12 mouse cellular contexts compared by ENCODE assay signal in genomic region chr6:145592531-145592998, GRCm38 (mm10). TPM values are rescaled to one million over a fixed set of nuclear protein-coding genes. Genes with fewer than 3 reads are reported as not detected.
DNase-seq lines count a peak whose midpoint lies in the region; ATAC-seq lines count a peak whose summit lies in the region.
"Had no signal": no experiment of that assay in that cellular context is flagged by ENCODE, and none has a peak within 500 bp of the region (broad histone marks: within the 10 kb centered on the region; RNA-seq: fewer than 3 reads in every experiment).

No protein-coding gene starts in this region.

- no peak overlapping the region for H3K4me3 ChIP-seq in heart, embryonic 10.5 days
- no peak overlapping the region for H3K4me3 ChIP-seq in limb, embryonic 12.5 days (replicated peaks)
- no peak overlapping the region for H3K4me3 ChIP-seq in stomach, embryonic 15.5 days (replicated peaks)
- H3K4me3 ChIP-seq: layer of hippocampus, adult 2 months had no signal

- no peaks in the 10 kb centered on the region for H3K27me3 ChIP-seq in heart, embryonic 10.5 days (ENCODE audit: insufficient read depth, poor library complexity, severe bottlenecking)
- H3K27me3 ChIP-seq in limb, embryonic 12.5 days = peaks cover 4% of the 10 kb centered on the region; the same call in 1 of the 2 replicates
- no peaks in the 10 kb centered on the region for H3K27me3 ChIP-seq in stomach, embryonic 15.5 days (replicated peaks)

- H3K36me3 ChIP-seq in heart, embryonic 10.5 days = no peaks in the 10 kb centered on the region
- no peaks in the 10 kb centered on the region for H3K36me3 ChIP-seq in limb, embryonic 12.5 days
- no peaks in the 10 kb centered on the region for H3K36me3 ChIP-seq in stomach, embryonic 15.5 days

- WGBS in heart, embryonic 10.5 days = 65% methylated on average over 8 of the region's 8 CpGs
- 37% methylated on average over 8 of the region's 8 CpGs for WGBS in limb, embryonic 12.5 days
- WGBS in stomach, embryonic 15.5 days = 35% methylated on average over 8 of the region's 8 CpGs

- ATAC-seq in limb, embryonic 12.5 days (ENCODE audit: insufficient number of reproducible peaks, insufficient read depth, low FRiP score, low TSS enrichment, low read depth) = no peak
- peak; percentile 37; the same call in 1 of the 2 replicates for ATAC-seq in stomach, embryonic 15.5 days (ENCODE audit: insufficient read depth, low FRiP score, low read depth)

- no peaks in the 10 kb centered on the region for H3K9me3 ChIP-seq in heart, embryonic 10.5 days
- no peaks in the 10 kb centered on the region for H3K9me3 ChIP-seq in limb, embryonic 12.5 days
- no peaks in the 10 kb centered on the region for H3K9me3 ChIP-seq in stomach, embryonic 15.5 days

- DNase-seq in heart, embryonic 10.5 days (ENCODE audit: low spot score) = no peak
- no peak for DNase-seq in heart, postnatal 4 days
- peak; percentile 42 for DNase-seq in lung, postnatal 10 days
- DNase-seq in lung, postnatal 4 days = no peak
- DNase-seq in yolk sac, embryonic 10.5 days (ENCODE audit: low spot score) = no peak
- DNase-seq in ovary, postnatal 14 days (ENCODE audit: low spot score) = no peak

- H3K4me2 ChIP-seq in limb, embryonic 12.5 days = no peak overlapping the region
- H3K4me2 ChIP-seq in stomach, embryonic 15.5 days = no peak overlapping the region
- H3K4me2 ChIP-seq: liver, embryonic 11.5 days had no signal

- 0 out of 2 replicates have a peak overlapping the region, but pooled peaks have one; percentile 32 for H3K27ac ChIP-seq in heart, embryonic 10.5 days
- peak overlapping the region; percentile 59; the same call in 1 of the 2 replicates for H3K27ac ChIP-seq in limb, embryonic 12.5 days
- H3K27ac ChIP-seq in stomach, embryonic 15.5 days = peak overlapping the region; percentile 80
- H3K27ac ChIP-seq: layer of hippocampus, adult 2 months had no signal

- H3K4me1 ChIP-seq in heart, embryonic 10.5 days = peaks cover 28% of the 10 kb centered on the region
- peaks cover 35% of the 10 kb centered on the region for H3K4me1 ChIP-seq in limb, embryonic 12.5 days (replicated peaks)
- peaks cover 29% of the 10 kb centered on the region for H3K4me1 ChIP-seq in stomach, embryonic 15.5 days

- no peak overlapping the region for H3K9ac ChIP-seq in limb, embryonic 12.5 days (replicated peaks)
- H3K9ac ChIP-seq in stomach, embryonic 15.5 days = no peak overlapping the region

RNA-seq across cellular contexts. Expression of gene Lmntd1, which starts 21.6 kb away (rescaled TPM):
- 2.3 and 3.6 TPM in 2 replicates for polyA plus RNA-seq in heart, embryonic 10.5 days (2016; fragmentation: Nextera tagmentation; extraction: Ambion mirVana)
- 1 to 10 TPM; 2.8 to 3.1 TPM for total RNA-seq in heart, postnatal 4 days (2021)
- polyA plus RNA-seq in limb, embryonic 12.5 days (2016; fragmentation: Nextera tagmentation; extraction: Ambion mirVana) = 0.17 and 0.18 TPM in 2 replicates
- polyA plus RNA-seq in stomach, embryonic 15.5 days (2015; fragmentation: Nextera tagmentation; extraction: Ambion mirVana) = 0.97 and 1.3 TPM in 2 replicates
- total RNA-seq: gastrocnemius, adult 18-20 months; monocyte, adult 5-6 weeks had no signal
- polyA plus RNA-seq: liver, embryonic 11.5 days had no signal

RNA-seq across cellular contexts. Expression of gene Tuba3b, which starts 23.0 kb away (rescaled TPM):
- polyA plus RNA-seq in heart, embryonic 10.5 days (2016; fragmentation: Nextera tagmentation; extraction: Ambion mirVana) = 0.08 TPM in 1 of 2 replicates, not detected in the other
- total RNA-seq in heart, postnatal 4 days (2021) = under 1 TPM; 0.50 to 0.59 TPM
- not detected in 2 replicates for polyA plus RNA-seq in limb, embryonic 12.5 days (2016; fragmentation: Nextera tagmentation; extraction: Ambion mirVana)
- polyA plus RNA-seq in stomach, embryonic 15.5 days (2015; fragmentation: Nextera tagmentation; extraction: Ambion mirVana) = not detected in 2 replicates
- total RNA-seq: gastrocnemius, adult 18-20 months; layer of hippocampus, adult 2 months; monocyte, adult 5-6 weeks had no signal
